Mouse (Mus musculus) MN1 (cell line): ENCODE results near the gene Palld.
A peak's percentile ranks its signal among the peaks of the same experiment; 100 is the strongest.

Experiments
- DNase-seq: peaks from one replicate; pipeline ENCODE4 v3.0.0-alpha.2; 2016; ENCODE audit warnings: low spot score

Palld gene

GRCm38 (mm10) chr8:61515110-61515930 lies 387.2 kb downstream of the Palld start:
- DNase-seq: peak; percentile 58

GRCm38 (mm10) chr8:61502277-61502676 lies 400.2 kb downstream of the Palld start:
- DNase-seq: no peak

GRCm38 (mm10) chr8:61500914-61501313 lies 401.6 kb downstream of the Palld start:
- DNase-seq: no peak

- DNase-seq: peak; percentile 77
These were observed 403.5 kb downstream of the Palld start for GRCm38 (mm10) chr8:61499035-61499434.

GRCm38 (mm10) chr8:61497110-61497509 lies 405.4 kb downstream of the Palld start:
- no peak for DNase-seq

- no peak for DNase-seq
These were observed 413.9 kb downstream of the Palld start for GRCm38 (mm10) chr8:61488631-61489030.

GRCm38 (mm10) chr8:61487597-61488156 lies 414.8 kb downstream of the Palld start, which contains the start of gene Cbr4:
Gene Cbr4, plus strand, starts transcription at chr8:61487734.
- DNase-seq: peak; percentile 97

- DNase-seq: no peak
These were observed 415.5 kb downstream of the Palld start for GRCm38 (mm10) chr8:61486923-61487529.

- no peak for DNase-seq
These were observed 422.1 kb downstream of the Palld start for GRCm38 (mm10) chr8:61480260-61480967.

- DNase-seq: no peak
These were observed 422.8 kb downstream of the Palld start for GRCm38 (mm10) chr8:61479506-61480214.

GRCm38 (mm10) chr8:61478793-61479192 lies 423.7 kb downstream of the Palld start:
- DNase-seq: no peak

GRCm38 (mm10) chr8:61478150-61478549 lies 424.3 kb downstream of the Palld start:
- no peak for DNase-seq

- no peak for DNase-seq
These were observed 426.3 kb downstream of the Palld start for GRCm38 (mm10) chr8:61476160-61476559.

GRCm38 (mm10) chr8:61475251-61475673 lies 427.2 kb downstream of the Palld start:
- DNase-seq: no peak

GRCm38 (mm10) chr8:61470213-61470612 lies 432.3 kb downstream of the Palld start:
- DNase-seq: no peak

- no peak for DNase-seq
These were observed 435.0 kb downstream of the Palld start for GRCm38 (mm10) chr8:61467553-61467815.

GRCm38 (mm10) chr8:61466696-61467552 lies 435.6 kb downstream of the Palld start:
- peak; percentile 40 for DNase-seq

- DNase-seq: no peak
These were observed 438.1 kb downstream of the Palld start for GRCm38 (mm10) chr8:61464393-61464792.

- no peak for DNase-seq
These were observed 440.3 kb downstream of the Palld start for GRCm38 (mm10) chr8:61462221-61462620.
